In genomic region chr12:116586167-116586566, GRCm38 (mm10) we compare ENCODE assay signal across 20 mouse cellular contexts.
DNase-seq lines count a peak whose midpoint lies in the region; ATAC-seq and TF ChIP-seq lines count a peak whose summit lies in the region.
"Had no signal": no experiment of that assay in that cellular context is flagged by ENCODE, and none has a peak within 500 bp of the region (broad histone marks: within the 10 kb centered on the region; RNA-seq: fewer than 3 reads in every experiment).

No protein-coding gene starts in this region.

- peak; percentile 40; the same call in 1 of the 2 replicates for ATAC-seq in lung, embryonic 16.5 days (ENCODE audit: low read depth)
- peak; percentile 60; the same call in 1 of the 2 replicates for ATAC-seq in stomach, embryonic 14.5 days (ENCODE audit: insufficient number of reproducible peaks, insufficient read depth, low FRiP score, low read depth)
- ATAC-seq: activated CD4-positive, CD25-positive, alpha-beta regulatory T cell, adult 4 months; forebrain, embryonic 15.5 days; Patski had no signal

- H3K36me3 ChIP-seq in lung, embryonic 16.5 days (ENCODE audit: control insufficient read depth, insufficient read depth, low read length) = no peaks in the 10 kb centered on the region
- H3K36me3 ChIP-seq in stomach, embryonic 14.5 days (ENCODE audit: control insufficient read depth, insufficient read depth, low read length) = no peaks in the 10 kb centered on the region
- H3K36me3 ChIP-seq: embryonic facial prominence, embryonic 12.5 days; forebrain, embryonic 15.5 days; heart, embryonic 13.5 days had no signal

- TF ChIP-seq CTCF in lung, adult 2 months (IDR thresholded peaks at IDR 0.05; ENCODE audit: insufficient read depth, low read length) = no peak

- no peak for TF ChIP-seq POLR2A in lung, adult 2 months (IDR thresholded peaks at IDR 0.05; ENCODE audit: borderline replicate concordance, extremely low read depth, low read depth, low read length)

- no peak overlapping the region for H3K4me3 ChIP-seq in lung, adult 2 months (replicated peaks; ENCODE audit: extremely low read depth, low read depth, low read length)
- no peak overlapping the region for H3K4me3 ChIP-seq in lung, embryonic 16.5 days (ENCODE audit: low read length)
- no peak overlapping the region for H3K4me3 ChIP-seq in stomach, embryonic 14.5 days (ENCODE audit: low read depth, low read length)
- H3K4me3 ChIP-seq: embryonic facial prominence, embryonic 12.5 days; forebrain, embryonic 15.5 days; heart, embryonic 13.5 days had no signal

- H3K9ac ChIP-seq in lung, embryonic 16.5 days (ENCODE audit: low read length) = no peak overlapping the region
- H3K9ac ChIP-seq in stomach, embryonic 14.5 days (replicated peaks; ENCODE audit: low read depth, low read length) = no peak overlapping the region
- H3K9ac ChIP-seq: embryonic facial prominence, embryonic 12.5 days; forebrain, embryonic 15.5 days; heart, embryonic 13.5 days had no signal

- no peaks in the 10 kb centered on the region for H3K27me3 ChIP-seq in lung, embryonic 16.5 days (ENCODE audit: control insufficient read depth, insufficient read depth, low read depth, low read length)
- H3K27me3 ChIP-seq in stomach, embryonic 14.5 days (ENCODE audit: control insufficient read depth, insufficient read depth, low read length) = no peaks in the 10 kb centered on the region
- H3K27me3 ChIP-seq: CH12.LX; embryonic facial prominence, embryonic 12.5 days; forebrain, embryonic 15.5 days; heart, embryonic 13.5 days; Patski had no signal

- no peak overlapping the region for H3K4me2 ChIP-seq in lung, embryonic 16.5 days (ENCODE audit: low read depth, low read length)
- H3K4me2 ChIP-seq in stomach, embryonic 14.5 days (replicated peaks; ENCODE audit: low read depth, low read length) = no peak overlapping the region
- H3K4me2 ChIP-seq: embryonic facial prominence, embryonic 12.5 days; forebrain, embryonic 15.5 days; heart, embryonic 13.5 days had no signal

- WGBS in lung, adult 2 months = 66% methylated on average over 2 of the region's 2 CpGs
- WGBS in lung, embryonic 16.5 days = 47% methylated on average over 2 of the region's 2 CpGs
- WGBS in stomach, embryonic 14.5 days = 56% methylated on average over 2 of the region's 2 CpGs

- peak; percentile 10 for DNase-seq in lung, adult 2 months
- no peak for DNase-seq in lung, postnatal 4 days
- no peak for DNase-seq in urinary bladder, postnatal 14 days (ENCODE audit: low spot score)
- no peak for DNase-seq in thymus, adult 18-20 months
- no peak for DNase-seq in adrenal gland, adult (ENCODE audit: inconsistent age in 2 of 2, low spot score in 1 of 2)
- DNase-seq: adrenal gland, adult 2 months; adrenal gland, postnatal 25 days; cerebellum, adult 18-20 months; cerebellum, postnatal 14 days; gastrocnemius, postnatal 36 days; heart, adult 11 months; heart, postnatal 36 days had no signal

- peak overlapping the region; percentile 13 for H3K27ac ChIP-seq in lung, embryonic 16.5 days (ENCODE audit: low read length)
- H3K27ac ChIP-seq in stomach, embryonic 14.5 days (ENCODE audit: low read length) = peak overlapping the region; percentile 10
- H3K27ac ChIP-seq: embryonic facial prominence, embryonic 12.5 days; forebrain, embryonic 15.5 days; heart, embryonic 13.5 days had no signal

- H3K4me1 ChIP-seq in lung, adult 2 months (ENCODE audit: control insufficient read depth, insufficient read depth, low read length) = peaks cover 6% of the 10 kb centered on the region
- peaks cover 2% of the 10 kb centered on the region; the same call in 1 of the 2 replicates for H3K4me1 ChIP-seq in lung, embryonic 16.5 days (replicated peaks; ENCODE audit: control insufficient read depth, insufficient read depth, low read length)
- H3K4me1 ChIP-seq in stomach, embryonic 14.5 days (ENCODE audit: control insufficient read depth, insufficient read depth, low read length) = peaks cover 11% of the 10 kb centered on the region; the same call in 1 of the 2 replicates
- H3K4me1 ChIP-seq: embryonic facial prominence, embryonic 12.5 days had no signal

- H3K9me3 ChIP-seq in lung, embryonic 16.5 days (ENCODE audit: control insufficient read depth, low read length) = no peaks in the 10 kb centered on the region
- H3K9me3 ChIP-seq in stomach, embryonic 14.5 days (ENCODE audit: control insufficient read depth, low read depth, low read length) = no peaks in the 10 kb centered on the region
- H3K9me3 ChIP-seq: embryonic facial prominence, embryonic 12.5 days; forebrain, embryonic 15.5 days; heart, embryonic 13.5 days had no signal
